Mouse (Mus musculus) kidney, embryonic 16.5 days (tissue): ENCODE measurements around the gene Il16. TPM values are rescaled to one million over a fixed set of nuclear protein-coding genes. Genes with fewer than 3 reads are reported as not detected.
A peak's percentile ranks its signal among the peaks of the same experiment; 100 is the strongest.

Source experiments
- ATAC-seq: fragments of 200-750 bp; cut with Nextera tagmentation; 2 replicates; pipeline ENCODE4 v1.8.0; 2017; ENCODE audit warnings: moderate TSS enrichment; ENCODE audit not compliant: low FRiP score, low TSS enrichment
- H3K27ac ChIP-seq: fragments of 300-500 bp; sonication (generic); 2 replicates; pipeline ENCODE4 v1.5.1; 2014; ENCODE audit warnings: low read length
- H3K27me3 ChIP-seq: fragments of 300-500 bp; sonication (generic); 2 replicates; pipeline ENCODE4 v1.6.1; 2014; ENCODE audit warnings: low read length, control low read depth, mixed read lengths; ENCODE audit not compliant: insufficient read depth
- H3K36me3 ChIP-seq: fragments of 300-500 bp; sonication (generic); 2 replicates; pipeline ENCODE4 v1.6.1; 2014; ENCODE audit warnings: low read length, control low read depth, mixed read lengths; ENCODE audit not compliant: insufficient read depth
- H3K4me1 ChIP-seq: fragments of 300-500 bp; sonication (generic); 2 replicates; pipeline ENCODE4 v1.6.1; 2014; ENCODE audit warnings: low read length, control low read depth, mixed read lengths; ENCODE audit not compliant: insufficient read depth
- H3K4me2 ChIP-seq: fragments of 300-500 bp; sonication (generic); replicated peaks from 2 replicates; pipeline ENCODE4 v1.6.1; 2014; ENCODE audit warnings: low read depth, low read length
- H3K4me3 ChIP-seq: fragments of 300-500 bp; sonication (generic); 2 replicates; pipeline ENCODE4 v1.5.1; 2014; ENCODE audit warnings: mild to moderate bottlenecking, low read length
- H3K9ac ChIP-seq: fragments of 300-500 bp; sonication (generic); replicated peaks from 2 replicates; pipeline ENCODE4 v1.6.1; 2014; ENCODE audit warnings: low read length
- H3K9me3 ChIP-seq: fragments of 300-500 bp; sonication (generic); 2 replicates; pipeline ENCODE4 v1.6.1; 2016; ENCODE audit warnings: low read length, control low read depth
- WGBS: fragments of 180-500 bp; shearing (Covaris S2); extraction: QIAGEN DNeasy Blood & Tissue Kit; methylation state at CpG from one replicate; pipeline ENCODE4 v1.1.7; 2014; 5-methylcytosine and 5-hydroxymethylcytosine counted together
- polyA plus RNA-seq: library from polyadenylated mRNA; unstranded; fragments of >200 nt; fragmentation: Nextera tagmentation; extraction: Ambion mirVana; gene quantifications from 2 replicates; pipeline ENCODE4 v1.2.1, GENCODE M21; 2015

The Il16 gene
- polyA plus RNA-seq, 1 experiment from 2014 or later = 5.1 TPM

DNA sequence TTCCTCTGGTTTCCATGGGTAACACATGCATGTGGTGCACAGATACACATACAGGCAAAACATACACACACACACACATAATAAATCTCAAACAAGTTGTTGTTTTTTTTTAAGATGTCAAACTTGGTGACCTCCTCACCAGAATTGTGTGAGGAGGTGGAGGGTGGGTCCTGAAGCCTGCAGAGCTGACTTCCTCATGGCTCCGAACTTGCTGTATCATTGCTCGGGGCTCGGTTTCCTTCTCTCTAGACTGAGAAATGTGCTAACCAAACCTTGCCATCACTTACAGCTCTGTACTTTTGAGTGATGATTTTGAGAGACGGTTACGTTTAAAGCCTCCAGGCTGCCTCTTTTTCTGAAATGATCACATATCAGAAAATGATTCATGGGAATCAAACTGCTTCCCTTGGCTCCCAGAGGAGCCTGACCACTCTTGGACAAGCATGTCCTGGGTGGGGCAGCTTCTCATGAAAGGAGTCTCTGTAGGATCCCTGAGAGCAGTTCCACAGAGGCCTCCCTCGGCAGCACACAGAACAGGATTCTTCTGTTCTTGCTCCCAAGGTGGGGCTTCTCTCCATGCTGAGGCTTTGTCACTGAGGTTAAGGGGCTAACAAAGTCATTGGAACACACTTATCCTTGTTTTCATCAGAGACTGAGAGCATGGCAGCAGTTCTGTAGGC, 46.3 kb downstream of the Il16 start:
- no peaks in the 10 kb centered on the region for H3K9me3 ChIP-seq
- no peak overlapping the region for H3K4me3 ChIP-seq
- WGBS = 79% methylated on average over 6 of the region's 6 CpGs
- no peaks in the 10 kb centered on the region for H3K27me3 ChIP-seq
- no peaks in the 10 kb centered on the region for H3K36me3 ChIP-seq
- no peak for ATAC-seq
- H3K4me1 ChIP-seq = no peaks in the 10 kb centered on the region
- no peak overlapping the region for H3K27ac ChIP-seq
- H3K9ac ChIP-seq = no peak overlapping the region
- no peak overlapping the region for H3K4me2 ChIP-seq

DNA sequence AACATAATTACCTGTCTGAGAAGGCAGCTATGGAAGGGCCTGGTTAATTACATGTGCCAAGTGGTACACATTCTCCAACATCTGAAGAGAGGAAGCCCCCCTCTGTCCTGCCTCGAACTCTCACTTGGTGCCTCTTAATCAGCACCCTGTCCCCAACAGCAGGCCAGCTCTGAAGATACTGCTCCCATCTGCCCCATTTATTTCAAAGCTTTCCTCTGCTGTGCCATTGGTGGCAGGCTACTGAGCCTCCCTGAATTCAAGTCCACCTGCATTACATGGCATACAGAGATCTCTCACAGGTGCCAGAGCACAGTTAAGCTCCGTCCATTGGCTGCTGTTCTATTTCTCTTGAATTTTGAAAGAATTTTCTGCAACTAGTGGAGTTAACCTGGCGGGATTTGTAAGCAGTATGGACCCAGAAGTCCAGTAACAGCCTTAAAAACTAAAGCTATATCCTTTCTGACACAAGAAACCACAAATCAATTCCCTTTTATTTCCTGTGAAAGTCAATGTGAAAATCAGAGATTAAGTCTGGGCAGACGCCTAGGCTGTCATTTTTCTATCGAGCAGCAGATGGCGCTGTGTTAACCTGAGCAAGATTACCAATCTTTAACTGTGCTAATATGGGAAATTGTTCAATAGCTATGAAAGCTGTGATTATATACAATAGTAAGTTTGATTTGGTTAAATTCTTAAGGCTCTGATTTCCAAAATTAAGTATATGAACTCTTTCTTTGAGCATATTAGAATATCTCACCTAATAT, 49.9 kb downstream of the Il16 start:
- Histone ChIP-seq H3K4me3 (no peak overlapping the region), H3K36me3 (no peaks in the 10 kb centered on the region), H3K27ac (no peak overlapping the region), H3K9me3 (no peaks in the 10 kb centered on the region), H3K4me1 (no peaks in the 10 kb centered on the region), H3K9ac (no peak overlapping the region), H3K4me2 (no peak overlapping the region), H3K27me3 (no peaks in the 10 kb centered on the region)
- WGBS = 31% methylated on average over 6 of the region's 6 CpGs
- no peak for ATAC-seq

DNA sequence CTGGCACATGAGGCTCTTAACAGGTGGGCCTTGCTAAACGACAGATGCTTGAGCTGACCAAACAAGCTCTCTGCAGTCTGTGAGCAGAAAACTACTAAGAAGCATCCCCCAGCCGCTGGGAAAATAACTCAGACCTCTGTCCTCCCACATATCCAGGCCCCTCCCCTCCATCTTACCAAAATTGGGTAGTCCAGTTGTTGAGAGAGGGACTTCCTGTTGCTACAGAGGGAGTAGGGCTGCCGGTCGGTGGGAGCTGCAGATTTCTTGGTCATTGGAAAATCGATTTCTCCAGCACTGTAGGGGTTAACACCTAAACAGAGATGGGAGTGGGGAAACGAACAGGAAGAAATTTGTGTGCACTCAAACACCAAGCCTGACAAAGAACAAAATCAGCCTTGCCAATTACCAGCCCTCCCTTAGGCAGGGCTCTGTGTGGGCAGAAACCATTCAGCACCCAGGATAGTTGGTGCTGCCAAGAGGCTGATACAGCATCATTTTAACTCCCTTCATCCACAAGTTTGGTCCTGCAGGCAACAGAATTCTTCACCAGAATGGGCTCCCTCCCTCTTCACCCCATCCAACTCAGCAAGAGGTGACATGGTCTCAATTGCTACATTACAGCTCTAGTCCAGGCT, 62.8 kb downstream of the Il16 start:
- ATAC-seq = peak; percentile 35; the same call in 1 of the 2 replicates
- H3K4me3 ChIP-seq = no peak overlapping the region
- H3K9me3 ChIP-seq = no peaks in the 10 kb centered on the region
- H3K27me3 ChIP-seq = no peaks in the 10 kb centered on the region
- peaks cover 9% of the 10 kb centered on the region; the same call in 1 of the 2 replicates for H3K4me1 ChIP-seq
- no peak overlapping the region; the same call in 1 of the 2 replicates for H3K27ac ChIP-seq
- no peak overlapping the region for H3K9ac ChIP-seq
- WGBS = 18% methylated on average over 6 of the region's 6 CpGs
- no peaks in the 10 kb centered on the region for H3K36me3 ChIP-seq
- H3K4me2 ChIP-seq = no peak overlapping the region

DNA sequence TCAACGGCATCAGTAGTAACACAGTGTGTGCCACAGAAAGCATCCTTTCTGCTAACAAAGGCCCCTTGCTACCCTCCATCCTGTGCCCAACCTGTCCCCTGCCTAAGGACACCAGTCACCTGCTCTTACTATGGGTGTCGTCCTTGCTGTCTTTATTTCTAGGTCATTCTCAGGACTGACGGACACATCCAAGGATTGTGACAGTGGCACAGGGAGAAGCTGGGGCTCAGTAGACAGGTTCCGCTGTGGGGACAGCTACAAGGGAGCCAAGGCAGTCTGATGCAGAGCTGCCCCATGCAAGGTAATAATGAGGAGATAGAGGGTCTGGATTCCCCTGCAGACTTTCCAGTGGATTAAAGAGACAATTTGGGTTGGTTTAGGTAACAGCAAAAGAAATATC, 67.0 kb downstream of the Il16 start:
- no peak overlapping the region for H3K9ac ChIP-seq

DNA sequence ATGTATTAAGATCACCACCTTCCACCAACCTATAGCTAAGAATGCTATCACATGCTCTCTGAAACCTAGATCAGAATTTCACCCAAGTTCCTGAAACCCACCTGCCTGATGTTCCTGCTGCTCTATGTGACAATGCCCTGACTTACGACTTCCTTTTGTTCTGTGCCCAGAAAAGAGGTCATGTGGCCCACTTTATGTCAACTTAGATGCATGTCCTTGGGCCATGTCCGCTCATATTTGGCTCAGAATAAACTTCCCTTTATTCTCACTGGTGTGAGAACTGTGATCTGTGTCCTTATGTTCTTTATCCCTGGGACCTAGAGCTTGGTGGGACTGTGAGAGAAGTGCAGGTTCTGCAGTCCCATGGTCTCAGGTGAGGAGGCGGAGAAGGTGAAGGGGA, 68.2 kb downstream of the Il16 start:
- Histone ChIP-seq H3K9ac (no peak overlapping the region), H3K27me3 (no peaks in the 10 kb centered on the region), H3K27ac (no peak overlapping the region), H3K9me3 (no peaks in the 10 kb centered on the region), H3K36me3 (no peaks in the 10 kb centered on the region), H3K4me3 (no peak overlapping the region), H3K4me2 (no peak overlapping the region), H3K4me1 (peaks cover under 1% of the 10 kb centered on the region; the same call in 1 of the 2 replicates)
- 83% methylated on average over 3 of the region's 3 CpGs for WGBS
- ATAC-seq = no peak

More for the DNA sequence above, 67.0 kb downstream of the Il16 start:
- Histone ChIP-seq H3K27ac (no peak overlapping the region), H3K27me3 (no peaks in the 10 kb centered on the region), H3K36me3 (no peaks in the 10 kb centered on the region), H3K4me2 (no peak overlapping the region), H3K9me3 (no peaks in the 10 kb centered on the region), H3K4me1 (peaks cover 9% of the 10 kb centered on the region; the same call in 1 of the 2 replicates), H3K4me3 (no peak overlapping the region)
- no peak for ATAC-seq
- WGBS = 89% methylated on average over 4 of the region's 4 CpGs

DNA sequence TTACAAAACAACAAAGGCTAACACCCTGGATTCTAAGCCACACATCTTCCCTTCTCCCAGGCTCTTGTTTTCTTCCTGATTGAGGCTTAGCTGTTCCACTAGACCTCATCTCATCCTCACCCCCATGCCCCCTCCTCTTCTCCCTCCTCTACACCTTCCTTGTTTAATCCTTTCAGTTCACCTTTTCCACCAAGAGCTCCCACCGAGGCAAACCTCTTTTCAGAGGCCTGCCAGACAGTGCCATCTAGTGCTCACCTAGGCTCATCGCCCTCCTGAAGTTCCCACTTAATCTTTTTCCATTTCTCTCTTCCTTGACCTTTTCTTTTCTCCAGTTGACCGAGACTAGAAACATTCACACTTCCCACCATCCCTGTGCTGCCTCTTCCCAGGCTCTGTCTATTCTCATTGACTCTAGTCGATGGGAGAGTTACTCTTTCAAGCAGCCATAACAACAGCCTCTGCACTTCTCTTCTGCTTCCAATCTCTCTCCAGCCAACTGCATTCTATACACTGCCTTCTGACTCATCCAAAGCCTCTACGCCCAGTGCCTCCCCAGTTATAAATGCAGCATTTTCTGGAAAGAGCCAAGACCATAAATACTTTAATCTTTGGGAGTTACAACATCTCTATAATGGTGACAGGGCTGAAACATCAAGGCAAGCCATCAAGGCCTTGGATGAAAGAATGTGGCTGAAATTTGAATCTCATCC, 69.8 kb downstream of the Il16 start:
- Histone ChIP-seq H3K9ac (no peak overlapping the region), H3K4me1 (no peaks in the 10 kb centered on the region), H3K36me3 (no peaks in the 10 kb centered on the region), H3K4me2 (no peak overlapping the region), H3K4me3 (no peak overlapping the region), H3K27ac (no peak overlapping the region), H3K27me3 (no peaks in the 10 kb centered on the region), H3K9me3 (no peaks in the 10 kb centered on the region)
- ATAC-seq = no peak
- WGBS = 40% methylated on average over 5 of the region's 5 CpGs

DNA sequence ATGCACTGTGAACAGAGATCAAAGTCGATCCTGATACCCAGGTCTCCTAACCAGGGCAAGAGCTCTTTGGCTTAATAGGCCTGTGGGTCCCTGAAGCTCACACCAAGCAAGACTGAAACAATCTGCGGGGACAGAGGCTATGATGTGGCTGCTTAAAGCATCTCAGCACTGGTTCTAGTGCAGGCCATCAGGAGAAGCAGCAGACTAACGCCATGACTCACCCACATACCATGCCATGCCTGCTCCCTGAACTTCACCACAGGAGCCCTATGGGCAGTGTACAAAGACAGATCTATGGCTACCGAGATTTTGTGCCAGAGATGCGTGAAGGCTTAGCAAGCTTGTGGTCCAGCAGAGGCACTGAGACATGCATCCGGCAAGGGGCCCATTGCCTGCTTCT, 74.0 kb downstream of the Il16 start:
- no peaks in the 10 kb centered on the region for H3K27me3 ChIP-seq
- no peak overlapping the region for H3K4me3 ChIP-seq
- ATAC-seq = no peak
- WGBS = 83% methylated on average over 6 of the region's 6 CpGs
- no peaks in the 10 kb centered on the region for H3K36me3 ChIP-seq
- no peak overlapping the region for H3K4me2 ChIP-seq
- H3K27ac ChIP-seq = no peak overlapping the region
- H3K9ac ChIP-seq = no peak overlapping the region
- no peaks in the 10 kb centered on the region for H3K4me1 ChIP-seq
- no peaks in the 10 kb centered on the region for H3K9me3 ChIP-seq

DNA sequence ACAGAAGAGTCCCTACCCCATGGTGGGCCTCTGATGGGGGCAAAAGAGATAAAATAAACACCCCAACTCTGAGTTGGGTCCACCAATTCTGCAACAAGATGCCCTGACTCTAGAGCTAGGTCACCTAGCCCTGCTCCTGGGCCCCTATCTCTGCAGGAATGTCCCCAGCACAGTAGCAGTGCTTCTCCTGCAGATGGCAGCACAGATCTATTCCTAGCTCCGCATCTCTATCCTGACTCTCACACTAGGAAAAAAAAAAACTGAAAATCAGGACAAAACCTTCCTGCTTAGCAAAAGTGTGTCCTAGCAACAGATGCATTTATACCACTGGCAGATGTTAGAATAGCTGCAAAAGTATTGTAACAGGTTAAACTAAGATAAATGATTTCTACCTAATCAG, 76.8 kb downstream of the Il16 start:
- WGBS = 20% methylated on average over 1 of the region's 1 CpGs
- Histone ChIP-seq H3K4me1 (no peaks in the 10 kb centered on the region), H3K4me2 (no peak overlapping the region), H3K36me3 (no peaks in the 10 kb centered on the region), H3K9me3 (no peaks in the 10 kb centered on the region), H3K27me3 (no peaks in the 10 kb centered on the region), H3K9ac (no peak overlapping the region), H3K4me3 (no peak overlapping the region), H3K27ac (no peak overlapping the region)
- peak; percentile 46; the same call in 1 of the 2 replicates for ATAC-seq

DNA sequence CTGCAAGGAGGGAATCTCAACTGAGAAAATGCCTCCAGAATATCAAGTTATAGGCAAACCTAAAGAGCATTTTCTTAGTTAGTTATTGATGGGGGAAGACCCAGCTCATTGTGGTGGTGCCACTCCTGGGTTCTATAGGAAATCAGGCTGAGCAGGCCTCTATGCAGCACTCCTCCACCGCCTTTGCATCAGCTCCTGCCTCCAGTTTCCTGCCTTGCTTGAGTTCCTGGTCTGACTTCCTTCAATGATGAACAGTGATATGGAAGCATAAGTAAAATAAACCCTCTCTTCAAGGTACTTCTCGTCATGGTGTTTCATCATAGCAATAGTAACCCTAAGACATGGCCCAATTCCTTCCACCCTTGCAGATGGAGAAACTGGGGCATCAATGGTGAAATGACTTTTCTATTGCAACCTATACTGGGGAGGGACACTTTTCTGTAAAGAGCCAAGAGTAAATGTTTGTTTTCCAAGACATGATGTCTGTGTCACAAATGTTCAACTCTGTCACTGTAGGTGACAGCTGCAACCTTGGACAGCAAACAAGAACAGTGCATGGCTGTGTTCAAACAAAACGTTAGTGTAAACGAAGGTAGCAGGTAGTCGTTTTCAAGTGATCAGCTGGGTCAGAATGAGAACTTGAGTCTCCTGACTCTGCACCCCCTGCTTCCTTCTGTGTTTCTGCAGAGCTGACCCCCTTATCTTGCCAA, 77.4 kb downstream of the Il16 start:
- WGBS = 85% methylated on average over 5 of the region's 5 CpGs
- Histone ChIP-seq H3K27ac (no peak overlapping the region), H3K4me3 (no peak overlapping the region), H3K4me2 (no peak overlapping the region), H3K9me3 (no peaks in the 10 kb centered on the region), H3K27me3 (no peaks in the 10 kb centered on the region), H3K9ac (no peak overlapping the region), H3K4me1 (no peaks in the 10 kb centered on the region), H3K36me3 (no peaks in the 10 kb centered on the region)
- 0 out of 2 replicates have a peak, but pooled peaks have one; percentile 9 for ATAC-seq
